Comparison of ENCODE assay signal across 8 mouse cellular contexts in the genomic region with DNA sequence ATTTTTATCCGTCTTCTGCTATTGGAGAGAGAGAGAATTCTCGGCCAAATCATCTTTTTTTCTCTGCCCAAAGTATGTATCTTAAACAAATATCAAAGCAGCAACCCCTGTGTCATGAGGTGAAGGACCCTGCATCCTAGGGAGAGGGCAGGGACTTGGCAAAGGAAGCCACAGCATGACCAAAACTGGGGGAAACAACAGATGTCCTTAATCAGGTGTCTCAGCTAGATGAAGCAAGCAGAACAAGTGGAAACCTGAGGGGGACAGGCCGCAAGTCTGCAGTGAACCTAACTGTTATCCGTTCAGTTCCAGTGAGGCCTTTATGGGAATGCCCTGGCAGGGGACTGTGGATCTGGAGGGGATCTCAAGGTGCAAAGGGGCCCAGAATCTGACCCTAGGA. TPM values are rescaled to one million over a fixed set of nuclear protein-coding genes. Genes with fewer than 3 reads are reported as not detected.
DNase-seq lines count a peak whose midpoint lies in the region; ATAC-seq and TF ChIP-seq lines count a peak whose summit lies in the region.

No protein-coding gene starts in this region.

- TF ChIP-seq POLR2A in MEL (IDR thresholded peaks at IDR 0.05; ENCODE audit: control insufficient read depth in 1 of 2, insufficient read depth in 1 of 2, low read depth in 1 of 2, low read length in 2 of 2, poor library complexity in 1 of 2) = no peak

- H3K9me3 ChIP-seq in heart, embryonic 12.5 days (replicated peaks) = no peaks in the 10 kb centered on the region
- H3K9me3 ChIP-seq in MEL (replicated peaks; ENCODE audit: insufficient read depth, low read length) = no peaks in the 10 kb centered on the region
- H3K9me3 ChIP-seq in hindbrain, embryonic 10.5 days = no peaks in the 10 kb centered on the region
- H3K9me3 ChIP-seq in midbrain, embryonic 10.5 days (replicated peaks) = no peaks in the 10 kb centered on the region

- H3K4me2 ChIP-seq in heart, embryonic 12.5 days = peak overlapping the region; percentile 91

- 80% methylated on average over 4 of the region's 4 CpGs for WGBS in heart, embryonic 12.5 days
- 86% methylated on average over 4 of the region's 4 CpGs for WGBS in hindbrain, embryonic 10.5 days
- 81% methylated on average over 4 of the region's 4 CpGs for WGBS in midbrain, embryonic 10.5 days

- H3K27ac ChIP-seq in heart, embryonic 12.5 days (ENCODE audit: poor library complexity, severe bottlenecking) = peak overlapping the region; percentile 72
- H3K27ac ChIP-seq in MEL (ENCODE audit: control insufficient read depth, low read depth, low read length) = peak overlapping the region; percentile 49
- H3K27ac ChIP-seq in hindbrain, embryonic 10.5 days = peak overlapping the region; percentile 97
- peak overlapping the region; percentile 71; the same call in 1 of the 2 replicates for H3K27ac ChIP-seq in midbrain, embryonic 10.5 days (replicated peaks)

- no peak for TF ChIP-seq EP300 in MEL (IDR thresholded peaks at IDR 0.05; ENCODE audit: low read depth in 1 of 2, low read length in 2 of 2)

- peaks cover 8% of the 10 kb centered on the region for H3K79me2 ChIP-seq in MEL (ENCODE audit: control insufficient read depth, insufficient read depth, low read length, poor library complexity)

- no peak for TF ChIP-seq RAD21 in MEL (IDR thresholded peaks at IDR 0.05; ENCODE audit: low read depth, low read length)

- H3K4me1 ChIP-seq in heart, embryonic 12.5 days (replicated peaks) = peaks cover 25% of the 10 kb centered on the region
- peaks cover 14 to 34% of the 10 kb centered on the region in 2 experiments for H3K4me1 ChIP-seq in MEL (ENCODE audit: control insufficient read depth in 1 of 2, insufficient read depth in 2 of 2, low read length in 2 of 2)
- peaks cover 46% of the 10 kb centered on the region for H3K4me1 ChIP-seq in hindbrain, embryonic 10.5 days (replicated peaks)
- H3K4me1 ChIP-seq in midbrain, embryonic 10.5 days = peaks cover 38% of the 10 kb centered on the region

- H3K9ac ChIP-seq in heart, embryonic 12.5 days = peak overlapping the region; percentile 92
- H3K9ac ChIP-seq in MEL (ENCODE audit: control insufficient read depth, low read depth, low read length, poor library complexity, severe bottlenecking) = peak overlapping the region; percentile 69

- H3K27me3 ChIP-seq in heart, embryonic 12.5 days (replicated peaks) = no peaks in the 10 kb centered on the region
- H3K27me3 ChIP-seq in MEL (ENCODE audit: control insufficient read depth in 1 of 2, insufficient read depth in 2 of 2, low read length in 2 of 2) = no peaks in the 10 kb centered on the region
- no peaks in the 10 kb centered on the region for H3K27me3 ChIP-seq in hindbrain, embryonic 10.5 days (ENCODE audit: insufficient read depth, poor library complexity, severe bottlenecking)
- no peaks in the 10 kb centered on the region for H3K27me3 ChIP-seq in midbrain, embryonic 10.5 days (ENCODE audit: low read depth, poor library complexity, severe bottlenecking)

- no peak for DNase-seq in heart, postnatal 4 days
- no peak for DNase-seq in MEL (ENCODE audit: low read depth, low spot score)
- DNase-seq in hindbrain, embryonic 10.5 days (ENCODE audit: low spot score) = no peak
- no peak for DNase-seq in midbrain, embryonic 10.5 days (ENCODE audit: low spot score)
- no peak for DNase-seq in Muller cell, postnatal 12 days (ENCODE audit: inconsistent ontology term)
- no peak for DNase-seq in gastrocnemius, adult 18-20 months (ENCODE audit: low spot score)
- DNase-seq in spleen, postnatal 10 days (ENCODE audit: low spot score in 2 of 2) = no peak

- 0 out of 2 replicates have a peak, but pooled peaks cover 5% of the 10 kb centered on the region for H3K36me3 ChIP-seq in heart, embryonic 12.5 days
- peaks cover 0 to 30% of the 10 kb centered on the region in 2 experiments; a peak in 2 of 4 replicates for H3K36me3 ChIP-seq in MEL (ENCODE audit: control insufficient read depth in 1 of 2, insufficient read depth in 2 of 2, low read length in 2 of 2)
- H3K36me3 ChIP-seq in hindbrain, embryonic 10.5 days = peaks cover 50% of the 10 kb centered on the region
- H3K36me3 ChIP-seq in midbrain, embryonic 10.5 days = peaks cover 53% of the 10 kb centered on the region

- H3K4me3 ChIP-seq in heart, embryonic 12.5 days = peak overlapping the region; percentile 86
- H3K4me3 ChIP-seq in MEL (ENCODE audit: control insufficient read depth in 1 of 2, insufficient read depth in 1 of 2, low read depth in 2 of 2, low read length in 2 of 2) = peak overlapping the region in 1 of 2 experiments; percentile 87; a peak in 2 of 4 replicates
- H3K4me3 ChIP-seq in hindbrain, embryonic 10.5 days = peak overlapping the region; percentile 93
- H3K4me3 ChIP-seq in midbrain, embryonic 10.5 days = peak overlapping the region; percentile 95

- TF ChIP-seq CTCF in MEL (IDR thresholded peaks at IDR 0.05 in 2 of 3, conservative IDR thresholded peaks at IDR 0.05 in 1 of 3; ENCODE audit: control insufficient read depth in 1 of 3, insufficient read depth in 1 of 3, low read depth in 2 of 3, low read length in 3 of 3, poor library complexity in 1 of 3, severe bottlenecking in 1 of 3) = no peak

- no peak for ATAC-seq in heart, embryonic 12.5 days (ENCODE audit: insufficient number of reproducible peaks, low FRiP score)

TF ChIP-seq in MEL, 35 proteins besides CTCF, POLR2A, EP300 and RAD21:
- TF ChIP-seq MYB (IDR thresholded peaks at IDR 0.05; ENCODE audit: low read depth, low read length) (no peak), MXI1 (IDR thresholded peaks at IDR 0.05; ENCODE audit: low read depth, low read length) (no peak), HCFC1 (IDR thresholded peaks at IDR 0.05; ENCODE audit: low read depth, low read length) (no peak), JUND (IDR thresholded peaks at IDR 0.05; ENCODE audit: low read depth, low read length) (no peak), ZMIZ1 (IDR thresholded peaks at IDR 0.05; ENCODE audit: low read depth, low read length) (no peak), NRF1 (IDR thresholded peaks at IDR 0.05; ENCODE audit: insufficient read depth, low read depth, low read length, poor library complexity, severe bottlenecking) (no peak), MAX (IDR thresholded peaks at IDR 0.05; ENCODE audit: low read length) (no peak)

RNA-seq across cellular contexts. Expression of a gene that starts 2.4 kb away (rescaled TPM):
- 17.4 TPM in 2 replicates for polyA plus RNA-seq in heart, embryonic 12.5 days (2016; fragmentation: Nextera tagmentation; extraction: Ambion mirVana)
- total RNA-seq in heart, postnatal 4 days (2021) = 10 to 100 TPM; 49.8 to 51.1 TPM
- total RNA-seq in MEL (2012; rRNA removed) = 4.9 and 5.2 TPM in 2 replicates
- polyA plus RNA-seq in MEL (2012; ENCODE audit: insufficient read depth in 1 of 2, insufficient read length in 2 of 2, low read depth in 1 of 2, low replicate concordance in 2 of 2, missing spikeins in 1 of 2) = 10 to 100 TPM in 1 of 2 experiments, not detected in 1; 23.0 TPM
- 24.5 and 28.1 TPM in 2 replicates for polyA plus RNA-seq in hindbrain, embryonic 10.5 days (2016; fragmentation: Nextera tagmentation; extraction: Ambion mirVana)
- polyA plus RNA-seq in midbrain, embryonic 10.5 days (2016; fragmentation: Nextera tagmentation; extraction: Ambion mirVana) = 18.4 and 23.6 TPM in 2 replicates
- 10 to 100 TPM; 57.4 to 66.1 TPM for total RNA-seq in gastrocnemius, adult 18-20 months (2021)

RNA-seq across cellular contexts. Expression of a gene that starts 27.0 kb away (rescaled TPM):
- 33.8 and 37.8 TPM in 2 replicates for polyA plus RNA-seq in heart, embryonic 12.5 days (2016; fragmentation: Nextera tagmentation; extraction: Ambion mirVana)
- total RNA-seq in heart, postnatal 4 days (2021) = 10 to 100 TPM; 23.4 to 25.6 TPM
- 97.6 and 107 TPM in 2 replicates for total RNA-seq in MEL (2012; rRNA removed)
- 100 to 1,000 TPM; 117 to 248 TPM for polyA plus RNA-seq in MEL (2012; ENCODE audit: insufficient read depth in 1 of 2, insufficient read length in 2 of 2, low read depth in 1 of 2, low replicate concordance in 2 of 2, missing spikeins in 1 of 2)
- polyA plus RNA-seq in hindbrain, embryonic 10.5 days (2016; fragmentation: Nextera tagmentation; extraction: Ambion mirVana) = 29.8 and 37.8 TPM in 2 replicates
- 35.6 and 41.3 TPM in 2 replicates for polyA plus RNA-seq in midbrain, embryonic 10.5 days (2016; fragmentation: Nextera tagmentation; extraction: Ambion mirVana)
- total RNA-seq in gastrocnemius, adult 18-20 months (2021) = 10 to 100 TPM; 10.7 to 11.4 TPM

RNA-seq across cellular contexts. Expression of a gene that starts 32.1 kb away (rescaled TPM):
- 32.3 and 33.4 TPM in 2 replicates for polyA plus RNA-seq in heart, embryonic 12.5 days (2016; fragmentation: Nextera tagmentation; extraction: Ambion mirVana)
- total RNA-seq in heart, postnatal 4 days (2021) = 10 to 100 TPM; 12.4 to 13.1 TPM
- total RNA-seq in MEL (2012; rRNA removed) = 20.1 and 29.4 TPM in 2 replicates
- polyA plus RNA-seq in MEL (2012; ENCODE audit: insufficient read depth in 1 of 2, insufficient read length in 2 of 2, low read depth in 1 of 2, low replicate concordance in 2 of 2, missing spikeins in 1 of 2) = 10 to 100 TPM in 1 of 2 experiments, not detected in 1; 29.0 TPM
- 22.8 and 23.0 TPM in 2 replicates for polyA plus RNA-seq in hindbrain, embryonic 10.5 days (2016; fragmentation: Nextera tagmentation; extraction: Ambion mirVana)
- 26.9 and 28.1 TPM in 2 replicates for polyA plus RNA-seq in midbrain, embryonic 10.5 days (2016; fragmentation: Nextera tagmentation; extraction: Ambion mirVana)
- 10 to 100 TPM; 11.8 to 15.6 TPM for total RNA-seq in gastrocnemius, adult 18-20 months (2021)

RNA-seq across cellular contexts. Expression of a gene that starts 32.3 kb away (rescaled TPM):
- polyA plus RNA-seq in heart, embryonic 12.5 days (2016; fragmentation: Nextera tagmentation; extraction: Ambion mirVana) = 18.4 and 19.4 TPM in 2 replicates
- 1 to 10 TPM; 5.9 to 6.4 TPM for total RNA-seq in heart, postnatal 4 days (2021)
- 22.2 and 23.9 TPM in 2 replicates for total RNA-seq in MEL (2012; rRNA removed)
- polyA plus RNA-seq in MEL (2012; ENCODE audit: insufficient read depth in 1 of 2, insufficient read length in 2 of 2, low read depth in 1 of 2, low replicate concordance in 2 of 2, missing spikeins in 1 of 2) = 10 to 100 TPM in 1 of 2 experiments, not detected in 1; 24.1 TPM
- 31.0 and 43.8 TPM in 2 replicates for polyA plus RNA-seq in hindbrain, embryonic 10.5 days (2016; fragmentation: Nextera tagmentation; extraction: Ambion mirVana)
- 39.5 and 44.3 TPM in 2 replicates for polyA plus RNA-seq in midbrain, embryonic 10.5 days (2016; fragmentation: Nextera tagmentation; extraction: Ambion mirVana)
- total RNA-seq in gastrocnemius, adult 18-20 months (2021) = under 1 TPM; 0.76 to 0.80 TPM

RNA-seq across cellular contexts. Expression of a gene that starts 36.9 kb away (rescaled TPM):
- polyA plus RNA-seq in heart, embryonic 12.5 days (2016; fragmentation: Nextera tagmentation; extraction: Ambion mirVana) = 32.1 and 32.7 TPM in 2 replicates
- 10 to 100 TPM; 64.1 to 67.5 TPM for total RNA-seq in heart, postnatal 4 days (2021)
- 21.5 and 27.1 TPM in 2 replicates for total RNA-seq in MEL (2012; rRNA removed)
- polyA plus RNA-seq in MEL (2012; ENCODE audit: insufficient read depth in 1 of 2, insufficient read length in 2 of 2, low read depth in 1 of 2, low replicate concordance in 2 of 2, missing spikeins in 1 of 2) = 10 to 100 TPM; 27.2 to 96.8 TPM
- polyA plus RNA-seq in hindbrain, embryonic 10.5 days (2016; fragmentation: Nextera tagmentation; extraction: Ambion mirVana) = 63.7 and 68.6 TPM in 2 replicates
- 57.5 and 65.6 TPM in 2 replicates for polyA plus RNA-seq in midbrain, embryonic 10.5 days (2016; fragmentation: Nextera tagmentation; extraction: Ambion mirVana)
- 10 to 100 TPM; 21.2 to 24.9 TPM for total RNA-seq in gastrocnemius, adult 18-20 months (2021)
